Comparison of ENCODE assay signal across 8 mouse cellular contexts in the genomic region with DNA sequence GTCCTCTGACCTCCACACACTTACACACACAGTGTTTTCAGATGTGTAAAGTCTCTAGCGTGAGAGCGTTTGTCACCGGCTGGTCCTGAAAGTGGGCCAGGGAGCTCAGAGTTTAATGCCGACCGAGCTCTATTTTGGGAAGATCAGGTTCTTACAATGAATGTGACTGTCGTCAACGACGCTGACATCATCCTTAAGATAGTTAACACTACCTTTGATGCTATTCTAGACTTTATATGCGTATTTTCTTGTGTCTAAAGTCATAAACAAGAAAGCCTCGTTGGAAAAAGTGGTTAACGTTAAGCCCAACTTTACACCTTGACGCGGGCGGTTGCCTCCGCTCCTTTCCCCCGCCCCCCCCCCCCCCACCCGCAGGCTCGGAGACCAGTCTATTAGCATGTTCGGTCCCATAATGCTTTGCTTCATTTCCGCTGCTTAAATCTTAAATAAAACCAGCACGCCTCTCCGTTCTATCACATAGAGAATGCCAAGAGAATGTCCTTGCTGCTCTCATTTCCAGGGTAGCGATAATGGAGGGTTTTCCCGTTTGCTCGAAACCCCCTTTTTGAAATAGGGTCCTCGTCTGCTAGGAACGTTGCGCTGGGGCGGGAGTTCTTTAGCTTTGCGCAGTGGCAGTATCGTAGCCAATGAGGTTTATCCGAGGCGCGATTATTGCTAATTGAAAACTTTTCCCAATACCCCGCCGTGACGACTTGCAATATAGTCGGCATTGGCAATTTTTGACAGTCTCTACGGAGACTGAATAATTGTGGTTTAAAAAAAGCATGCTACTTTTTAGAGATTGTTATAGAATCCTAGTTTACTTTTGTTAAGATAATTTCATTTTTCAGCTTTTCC. TPM values are rescaled to one million over a fixed set of nuclear protein-coding genes. Genes with fewer than 3 reads are reported as not detected.
DNase-seq lines count a peak whose midpoint lies in the region; ATAC-seq and TF ChIP-seq lines count a peak whose summit lies in the region.

No protein-coding gene starts in this region.

- TF ChIP-seq CTCF in embryonic fibroblast, embryonic 13.5 days (IDR thresholded peaks at IDR 0.05; ENCODE audit: borderline replicate concordance, insufficient read depth, low read length), result no peak

- peaks cover 10% of the 10 kb centered on the region; the same call in 1 of the 2 replicates for H3K4me1 ChIP-seq in embryonic fibroblast, embryonic 13.5 days (ENCODE audit: control insufficient read depth, insufficient read depth, low read length)
- peaks cover 37% of the 10 kb centered on the region for H3K4me1 ChIP-seq in heart, embryonic 12.5 days (replicated peaks)
- H3K4me1 ChIP-seq in kidney, embryonic 16.5 days (ENCODE audit: insufficient read depth, low read length), result peaks cover 38% of the 10 kb centered on the region
- H3K4me1 ChIP-seq in liver, embryonic 11.5 days (replicated peaks; ENCODE audit: control insufficient read depth, insufficient read depth, low read length), result peaks cover 25% of the 10 kb centered on the region
- peaks cover 20% of the 10 kb centered on the region for H3K4me1 ChIP-seq in stomach, embryonic 16.5 days (ENCODE audit: control insufficient read depth, insufficient read depth, low read length)

- H3K9ac ChIP-seq in heart, embryonic 12.5 days, result peak overlapping the region; percentile 92
- H3K9ac ChIP-seq in kidney, embryonic 16.5 days (replicated peaks; ENCODE audit: low read length), result peak overlapping the region; percentile 84
- H3K9ac ChIP-seq in liver, embryonic 11.5 days (ENCODE audit: low read depth, low read length), result peak overlapping the region; percentile 81
- peak overlapping the region; percentile 78 for H3K9ac ChIP-seq in stomach, embryonic 16.5 days (ENCODE audit: low read length)

- peak; percentile 96 for TF ChIP-seq POLR2A in embryonic fibroblast, embryonic 13.5 days (IDR thresholded peaks at IDR 0.05; ENCODE audit: low read depth, low read length)

- under 1% methylated on average over 39 of the region's 39 CpGs for WGBS in heart, embryonic 12.5 days
- under 1% methylated on average over 38 of the region's 39 CpGs for WGBS in kidney, embryonic 16.5 days
- WGBS in liver, embryonic 11.5 days, result under 1% methylated on average over 39 of the region's 39 CpGs
- under 1% methylated on average over 39 of the region's 39 CpGs for WGBS in stomach, embryonic 16.5 days

- H3K27ac ChIP-seq in embryonic fibroblast, embryonic 13.5 days (ENCODE audit: insufficient read depth, low read length), result peak overlapping the region; percentile 98
- peak overlapping the region; percentile 100 for H3K27ac ChIP-seq in heart, embryonic 12.5 days (ENCODE audit: poor library complexity, severe bottlenecking)
- peak overlapping the region; percentile 100 for H3K27ac ChIP-seq in kidney, embryonic 16.5 days (ENCODE audit: low read length)
- H3K27ac ChIP-seq in liver, embryonic 11.5 days (ENCODE audit: low read depth, low read length), result peak overlapping the region; percentile 100
- peak overlapping the region; percentile 100 for H3K27ac ChIP-seq in stomach, embryonic 16.5 days (ENCODE audit: low read length)

- peak; percentile 70 for ATAC-seq in heart, embryonic 12.5 days (ENCODE audit: insufficient number of reproducible peaks, low FRiP score)
- peak; percentile 68 for ATAC-seq in kidney, embryonic 16.5 days (ENCODE audit: low FRiP score, low TSS enrichment)
- peak; percentile 75 for ATAC-seq in liver, embryonic 11.5 days (replicated peaks; ENCODE audit: low FRiP score)
- peak; percentile 76 for ATAC-seq in stomach, embryonic 16.5 days (ENCODE audit: insufficient read depth, low FRiP score)

- peak overlapping the region; percentile 70 for H3K4me2 ChIP-seq in heart, embryonic 12.5 days
- peak overlapping the region; percentile 73 for H3K4me2 ChIP-seq in kidney, embryonic 16.5 days (replicated peaks; ENCODE audit: low read depth, low read length)
- H3K4me2 ChIP-seq in liver, embryonic 11.5 days, result peak overlapping the region; percentile 79
- H3K4me2 ChIP-seq in stomach, embryonic 16.5 days (ENCODE audit: low read depth, low read length), result peak overlapping the region; percentile 81

- peak; percentile 88 to 90 for DNase-seq in B cell, adult 2 months
- peak; percentile 40 to 67 for DNase-seq in adrenal gland, postnatal 4 days (ENCODE audit: low spot score in 2 of 2)
- DNase-seq in liver, embryonic 11.5 days (ENCODE audit: low spot score), result peak; percentile 82
- DNase-seq in natural killer cell, adult 2 months (ENCODE audit: low spot score in 2 of 2), result peak; percentile 88 to 90

- no peaks in the 10 kb centered on the region for H3K9me3 ChIP-seq in heart, embryonic 12.5 days (replicated peaks)
- H3K9me3 ChIP-seq in kidney, embryonic 16.5 days (ENCODE audit: low read length), result no peaks in the 10 kb centered on the region
- H3K9me3 ChIP-seq in liver, embryonic 11.5 days (ENCODE audit: control insufficient read depth, low read length), result no peaks in the 10 kb centered on the region
- H3K9me3 ChIP-seq in stomach, embryonic 16.5 days (replicated peaks; ENCODE audit: control insufficient read depth, low read length), result no peaks in the 10 kb centered on the region

- peak overlapping the region; percentile 10; the same call in 1 of the 2 replicates for H3K4me3 ChIP-seq in embryonic fibroblast, embryonic 13.5 days (ENCODE audit: insufficient read depth, low read length)
- H3K4me3 ChIP-seq in heart, embryonic 12.5 days, result peak overlapping the region; percentile 42
- H3K4me3 ChIP-seq in kidney, embryonic 16.5 days (ENCODE audit: low read length), result peak overlapping the region; percentile 51
- H3K4me3 ChIP-seq in liver, embryonic 11.5 days (ENCODE audit: low read depth, low read length), result peak overlapping the region; percentile 46
- H3K4me3 ChIP-seq in stomach, embryonic 16.5 days (replicated peaks; ENCODE audit: low read length), result peak overlapping the region; percentile 49

- no peaks in the 10 kb centered on the region for H3K36me3 ChIP-seq in heart, embryonic 12.5 days
- H3K36me3 ChIP-seq in kidney, embryonic 16.5 days (ENCODE audit: insufficient read depth, low read length), result no peaks in the 10 kb centered on the region
- H3K36me3 ChIP-seq in liver, embryonic 11.5 days (ENCODE audit: control insufficient read depth, insufficient read depth, low read length), result no peaks in the 10 kb centered on the region
- no peaks in the 10 kb centered on the region for H3K36me3 ChIP-seq in stomach, embryonic 16.5 days (ENCODE audit: control insufficient read depth, insufficient read depth, low read length)

- H3K27me3 ChIP-seq in heart, embryonic 12.5 days (replicated peaks), result no peaks in the 10 kb centered on the region
- no peaks in the 10 kb centered on the region for H3K27me3 ChIP-seq in kidney, embryonic 16.5 days (ENCODE audit: insufficient read depth, low read length)
- no peaks in the 10 kb centered on the region for H3K27me3 ChIP-seq in liver, embryonic 11.5 days (replicated peaks; ENCODE audit: control insufficient read depth, insufficient read depth, low read length)
- H3K27me3 ChIP-seq in stomach, embryonic 16.5 days (ENCODE audit: control insufficient read depth, insufficient read depth, low read length), result no peaks in the 10 kb centered on the region

RNA-seq across cellular contexts. Expression of gene Sirt4, which starts 4.5 kb away (rescaled TPM):
- 10 to 100 TPM; 29.9 to 31.3 TPM for total RNA-seq in adrenal gland, postnatal 4 days (2021)
- polyA plus RNA-seq in embryonic fibroblast, embryonic 13.5 days (2011; ENCODE audit: insufficient read length, low read depth, missing spikeins), result 12.8 and 18.5 TPM in 2 replicates
- polyA plus RNA-seq in heart, embryonic 12.5 days (2016; fragmentation: Nextera tagmentation; extraction: Ambion mirVana), result 14.7 and 18.0 TPM in 2 replicates
- 27.3 and 27.5 TPM in 2 replicates for polyA plus RNA-seq in kidney, embryonic 16.5 days (2015; fragmentation: Nextera tagmentation; extraction: Ambion mirVana)
- polyA plus RNA-seq in liver, embryonic 11.5 days (2014; fragmentation: Nextera tagmentation; extraction: Ambion mirVana), result 14.8 and 15.2 TPM in 2 replicates
- 24.4 and 28.0 TPM in 2 replicates for polyA plus RNA-seq in stomach, embryonic 16.5 days (2015; fragmentation: Nextera tagmentation; extraction: Ambion mirVana)

RNA-seq across cellular contexts. Expression of gene Pxn, which starts 17.4 kb away (rescaled TPM):
- total RNA-seq in adrenal gland, postnatal 4 days (2021), result 10 to 100 TPM; 77.6 to 82.4 TPM
- polyA plus RNA-seq in embryonic fibroblast, embryonic 13.5 days (2011; ENCODE audit: insufficient read length, low read depth, missing spikeins), result 25.7 and 35.2 TPM in 2 replicates
- 41.1 and 41.7 TPM in 2 replicates for polyA plus RNA-seq in heart, embryonic 12.5 days (2016; fragmentation: Nextera tagmentation; extraction: Ambion mirVana)
- polyA plus RNA-seq in kidney, embryonic 16.5 days (2015; fragmentation: Nextera tagmentation; extraction: Ambion mirVana), result 60.5 and 67.2 TPM in 2 replicates
- polyA plus RNA-seq in liver, embryonic 11.5 days (2014; fragmentation: Nextera tagmentation; extraction: Ambion mirVana), result 12.4 and 14.0 TPM in 2 replicates
- polyA plus RNA-seq in stomach, embryonic 16.5 days (2015; fragmentation: Nextera tagmentation; extraction: Ambion mirVana), result 41.9 and 44.5 TPM in 2 replicates

RNA-seq across cellular contexts. Expression of gene Pla2g1b, which starts 23.0 kb away (rescaled TPM):
- total RNA-seq in adrenal gland, postnatal 4 days (2021), result 10 to 100 TPM in 1 of 2 experiments, not detected in 1; 13.7 TPM
- polyA plus RNA-seq in embryonic fibroblast, embryonic 13.5 days (2011; ENCODE audit: insufficient read length, low read depth, missing spikeins), result not detected in 2 replicates
- 0.72 and 1.3 TPM in 2 replicates for polyA plus RNA-seq in heart, embryonic 12.5 days (2016; fragmentation: Nextera tagmentation; extraction: Ambion mirVana)
- 0.94 and 2.1 TPM in 2 replicates for polyA plus RNA-seq in kidney, embryonic 16.5 days (2015; fragmentation: Nextera tagmentation; extraction: Ambion mirVana)
- polyA plus RNA-seq in liver, embryonic 11.5 days (2014; fragmentation: Nextera tagmentation; extraction: Ambion mirVana), result 0.89 and 1.2 TPM in 2 replicates
- polyA plus RNA-seq in stomach, embryonic 16.5 days (2015; fragmentation: Nextera tagmentation; extraction: Ambion mirVana), result 16.6 and 20.5 TPM in 2 replicates

RNA-seq across cellular contexts. Expression of gene Msi1, which starts 59.7 kb away (rescaled TPM):
- 10 to 100 TPM; 27.0 to 33.2 TPM for total RNA-seq in adrenal gland, postnatal 4 days (2021)
- 4.8 and 9.1 TPM in 2 replicates for polyA plus RNA-seq in embryonic fibroblast, embryonic 13.5 days (2011; ENCODE audit: insufficient read length, low read depth, missing spikeins)
- polyA plus RNA-seq in heart, embryonic 12.5 days (2016; fragmentation: Nextera tagmentation; extraction: Ambion mirVana), result 6.7 and 6.8 TPM in 2 replicates
- polyA plus RNA-seq in kidney, embryonic 16.5 days (2015; fragmentation: Nextera tagmentation; extraction: Ambion mirVana), result 12.1 and 14.1 TPM in 2 replicates
- polyA plus RNA-seq in liver, embryonic 11.5 days (2014; fragmentation: Nextera tagmentation; extraction: Ambion mirVana), result 7.5 and 9.7 TPM in 2 replicates
- polyA plus RNA-seq in stomach, embryonic 16.5 days (2015; fragmentation: Nextera tagmentation; extraction: Ambion mirVana), result 3.5 and 4.9 TPM in 2 replicates

Comparison
In these comparisons a context has a peak if more than half of its experiments do, and no peak if none do; other contexts are left out.
1. Peak in every context shown above with its lines: DNase-seq, ATAC-seq, H3K4me3 ChIP-seq and H3K27ac ChIP-seq.